Comparison of ENCODE assay signal across 8 mouse cellular contexts in genomic region chr15:101047194-101047555, GRCm38 (mm10). TPM values are rescaled to one million over a fixed set of nuclear protein-coding genes. Genes with fewer than 3 reads are reported as not detected.
DNase-seq lines count a peak whose midpoint lies in the region; ATAC-seq and TF ChIP-seq lines count a peak whose summit lies in the region.

Gene Gm47841 (minus strand): TSS chr15:101047397.

- H3K4me2 ChIP-seq in hindbrain, embryonic 16.5 days (ENCODE audit: low read length): peak within 1 kb of the TSS; percentile 95
- H3K4me2 ChIP-seq in midbrain, embryonic 12.5 days (replicated peaks): peak within 1 kb of the TSS; percentile 91

- H3K4me1 ChIP-seq in heart, adult 2 months (ENCODE audit: control insufficient read depth, insufficient read depth, low read length): no peaks in the 10 kb centered on the region
- no peaks in the 10 kb centered on the region for H3K4me1 ChIP-seq in embryonic fibroblast, embryonic 13.5 days (ENCODE audit: control insufficient read depth, insufficient read depth, low read length)
- peaks cover 16% of the 10 kb centered on the region for H3K4me1 ChIP-seq in hindbrain, embryonic 16.5 days (ENCODE audit: control insufficient read depth, insufficient read depth, low read depth, low read length)
- peaks cover 18% of the 10 kb centered on the region for H3K4me1 ChIP-seq in midbrain, embryonic 12.5 days

- 11% methylated on average over 23 of the region's 23 CpGs for WGBS in heart, adult 2 months
- under 1% methylated on average over 21 of the region's 23 CpGs for WGBS in hindbrain, embryonic 16.5 days
- under 1% methylated on average over 22 of the region's 23 CpGs for WGBS in midbrain, embryonic 12.5 days

- peak within 1 kb of the TSS; percentile 19 for H3K27ac ChIP-seq in heart, adult 2 months
- no peak within 1 kb of the TSS for H3K27ac ChIP-seq in embryonic fibroblast, embryonic 13.5 days (ENCODE audit: insufficient read depth, low read length)
- H3K27ac ChIP-seq in hindbrain, embryonic 16.5 days (ENCODE audit: low read depth, low read length): no peak within 1 kb of the TSS
- H3K27ac ChIP-seq in midbrain, embryonic 12.5 days (replicated peaks): no peak within 1 kb of the TSS

- no peak for ATAC-seq in hindbrain, embryonic 16.5 days
- ATAC-seq in midbrain, embryonic 12.5 days (ENCODE audit: low FRiP score, low read depth): peak; percentile 31; the same call in 1 of the 2 replicates

- no peaks in the 10 kb centered on the region for H3K9me3 ChIP-seq in hindbrain, embryonic 16.5 days (ENCODE audit: control insufficient read depth, low read length)
- no peaks in the 10 kb centered on the region for H3K9me3 ChIP-seq in midbrain, embryonic 12.5 days

- H3K27me3 ChIP-seq in heart, adult 2 months (ENCODE audit: control insufficient read depth, insufficient read depth, low read length): peaks cover 13% of the 10 kb centered on the region
- peaks cover 31% of the 10 kb centered on the region for H3K27me3 ChIP-seq in hindbrain, embryonic 16.5 days (replicated peaks; ENCODE audit: control insufficient read depth, insufficient read depth, low read length)
- peaks cover 86% of the 10 kb centered on the region for H3K27me3 ChIP-seq in midbrain, embryonic 12.5 days

- peak; percentile 43 to 57 for DNase-seq in heart, adult 2 months
- DNase-seq in heart, adult 9 months (ENCODE audit: low spot score in 2 of 2): no peak
- DNase-seq in left cerebral cortex, adult 11 months (ENCODE audit: low spot score): no peak
- no peak for DNase-seq in layer of hippocampus, postnatal 25 days (ENCODE audit: extremely low spot score in 1 of 2, low spot score in 1 of 2)
- no peak for DNase-seq in ovary, postnatal 10 days (ENCODE audit: low spot score)

- H3K9ac ChIP-seq in heart, adult 2 months (ENCODE audit: low read depth, low read length): peak within 1 kb of the TSS; percentile 57
- peak within 1 kb of the TSS; percentile 70 for H3K9ac ChIP-seq in hindbrain, embryonic 16.5 days (ENCODE audit: low read depth, low read length)
- H3K9ac ChIP-seq in midbrain, embryonic 12.5 days (replicated peaks): peak within 1 kb of the TSS; percentile 59

- TF ChIP-seq CTCF in heart, adult 2 months (IDR thresholded peaks at IDR 0.05): no peak
- TF ChIP-seq CTCF in embryonic fibroblast, embryonic 13.5 days (IDR thresholded peaks at IDR 0.05; ENCODE audit: borderline replicate concordance, insufficient read depth, low read length): no peak

- H3K79me2 ChIP-seq in heart, adult 2 months (replicated peaks; ENCODE audit: control insufficient read depth, insufficient read depth, low read length): no peaks in the 10 kb centered on the region

- intact Hi-C loops in heart, adult 2 months (cut with DNase I): loop anchor here (5.0 kb wide), 1 partner anchor 60 kb away; no protein-coding TSS in a partner anchor

- no peak for TF ChIP-seq EP300 in heart, adult 2 months (IDR thresholded peaks at IDR 0.05; ENCODE audit: insufficient read depth, low read depth, low read length)

- no peaks in the 10 kb centered on the region for H3K36me3 ChIP-seq in heart, adult 2 months (ENCODE audit: control insufficient read depth, insufficient read depth, low read length)
- no peaks in the 10 kb centered on the region for H3K36me3 ChIP-seq in hindbrain, embryonic 16.5 days (ENCODE audit: control insufficient read depth, insufficient read depth, low read length)
- no peaks in the 10 kb centered on the region for H3K36me3 ChIP-seq in midbrain, embryonic 12.5 days

- peak within 1 kb of the TSS; percentile 58 for H3K4me3 ChIP-seq in heart, adult 2 months
- H3K4me3 ChIP-seq in embryonic fibroblast, embryonic 13.5 days (ENCODE audit: insufficient read depth, low read length): peak within 1 kb of the TSS; percentile 33
- peak within 1 kb of the TSS; percentile 53 for H3K4me3 ChIP-seq in hindbrain, embryonic 16.5 days (ENCODE audit: low read length)
- peak within 1 kb of the TSS; percentile 54 for H3K4me3 ChIP-seq in midbrain, embryonic 12.5 days

- TF ChIP-seq POLR2A in heart, adult 2 months (IDR thresholded peaks at IDR 0.05; ENCODE audit: insufficient read depth, low read depth, low read length): no peak
- no peak for TF ChIP-seq POLR2A in embryonic fibroblast, embryonic 13.5 days (IDR thresholded peaks at IDR 0.05; ENCODE audit: low read depth, low read length)

RNA-seq across cellular contexts. Expression of gene Gm47841, which starts in this region (rescaled TPM):
- not detected for total RNA-seq in heart, adult 2 months (2021)
- not detected in 2 replicates for polyA plus RNA-seq in heart, adult 2 months (2012; rRNA removed)
- not detected in 2 replicates for polyA plus RNA-seq in embryonic fibroblast, embryonic 13.5 days (2011; ENCODE audit: insufficient read length, low read depth, missing spikeins)
- polyA plus RNA-seq in hindbrain, embryonic 16.5 days (2015; fragmentation: Nextera tagmentation; extraction: Ambion mirVana): not detected in 2 replicates
- not detected in 2 replicates for polyA plus RNA-seq in midbrain, embryonic 12.5 days (2016; fragmentation: Nextera tagmentation; extraction: Ambion mirVana)
- total RNA-seq in layer of hippocampus, postnatal 25 days (2021): not detected

Comparison
In these comparisons a context has a peak if more than half of its experiments do, and no peak if none do; other contexts are left out.
1. Peak in DNase-seq, H3K4me3 ChIP-seq, H3K27ac ChIP-seq and H3K9ac ChIP-seq in heart, adult 2 months; RNA of the gene not detected or under 1 TPM.
2. Peak in ATAC-seq, H3K4me3 ChIP-seq, H3K9ac ChIP-seq and H3K4me2 ChIP-seq in midbrain, embryonic 12.5 days; RNA of the gene not detected or under 1 TPM.